Mouse (Mus musculus) lung, embryonic 14.5 days (tissue): ENCODE measurements around the gene Ankrd2. TPM values are rescaled to one million over a fixed set of nuclear protein-coding genes. Genes with fewer than 3 reads are reported as not detected.
A peak's percentile ranks its signal among the peaks of the same experiment; 100 is the strongest.

Experiments used
- ATAC-seq: fragments of 200-750 bp; cut with Nextera tagmentation; 2 replicates; pipeline ENCODE4 v1.8.0; 2017; ENCODE audit warnings: mild to moderate bottlenecking, moderate TSS enrichment, moderate library complexity; ENCODE audit not compliant: insufficient read depth
- DNase-seq: peaks from one replicate; pipeline ENCODE4 v3.0.0-alpha.2; 2015
- H3K27ac ChIP-seq: fragments of 300-500 bp; sonication (generic); 2 replicates; pipeline ENCODE4 v1.5.1; 2014; ENCODE audit warnings: low read depth, mild to moderate bottlenecking, moderate library complexity
- H3K27me3 ChIP-seq: fragments of 300-500 bp; sonication (generic); 2 replicates; pipeline ENCODE4 v1.6.1; 2014; ENCODE audit warnings: low read length, control low read depth; ENCODE audit not compliant: insufficient read depth
- H3K36me3 ChIP-seq: fragments of 300-500 bp; sonication (generic); 2 replicates; pipeline ENCODE4 v1.6.1; 2014; ENCODE audit warnings: control low read depth; ENCODE audit not compliant: insufficient read depth
- H3K4me1 ChIP-seq: fragments of 300-500 bp; sonication (generic); 2 replicates; pipeline ENCODE4 v1.6.1; 2014; ENCODE audit warnings: antibody characterized with exemption, control low read depth; ENCODE audit not compliant: insufficient read depth
- H3K4me2 ChIP-seq: fragments of 300-500 bp; sonication (generic); 2 replicates; pipeline ENCODE4 v1.6.1; 2014; ENCODE audit warnings: mild to moderate bottlenecking
- H3K4me3 ChIP-seq: fragments of 300-500 bp; sonication (generic); 2 replicates; pipeline ENCODE4 v1.5.1; 2014; ENCODE audit warnings: low read depth, low read length
- H3K9ac ChIP-seq: fragments of 300-500 bp; sonication (generic); 2 replicates; pipeline ENCODE4 v1.6.1; 2014
- H3K9me3 ChIP-seq: fragments of 300-500 bp; sonication (generic); 2 replicates; pipeline ENCODE4 v1.6.1; 2016; ENCODE audit warnings: low read depth, low read length, control low read depth
- CTCF ChIP-seq: IDR thresholded peaks from 2 replicates; pipeline ENCODE4 v1.5.1; 2016; ENCODE audit warnings: antibody characterized with exemption, low read depth
- WGBS: fragments of 180-500 bp; shearing (Covaris S2); extraction: QIAGEN DNeasy Blood & Tissue Kit; methylation state at CpG from one replicate; pipeline ENCODE4 v1.1.7; 2014; 5-methylcytosine and 5-hydroxymethylcytosine counted together
- polyA plus RNA-seq: library from polyadenylated mRNA; unstranded; fragments of >200 nt; fragmentation: Nextera tagmentation; extraction: Ambion mirVana; gene quantifications from 2 replicates; pipeline ENCODE4 v1.2.1, GENCODE M21; 2014

Ankrd2 gene
- polyA plus RNA-seq, 1 experiment from 2014 or later = 0.17 TPM

DNA sequence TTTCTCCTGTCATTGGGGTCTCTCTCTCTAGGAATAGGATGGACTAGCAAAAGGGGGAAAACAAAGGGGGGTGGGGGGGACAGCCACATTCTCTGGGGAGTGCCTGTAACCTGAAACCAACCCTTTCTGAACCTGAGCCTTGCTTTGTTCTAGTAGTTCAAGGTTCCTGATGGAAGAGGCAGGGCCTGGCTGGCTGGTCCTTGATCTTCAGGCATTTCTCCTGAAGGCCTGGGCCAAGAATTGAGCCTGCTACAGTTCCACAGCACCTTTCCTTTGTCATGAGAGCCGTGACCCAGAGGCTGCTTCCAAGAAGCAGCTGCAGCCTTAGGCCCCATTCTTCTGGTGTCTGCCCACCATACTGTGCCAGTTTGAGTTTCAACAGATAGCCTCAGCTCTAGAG lies 40.3 kb upstream of the Ankrd2 start:
- 64% methylated on average over 1 of the region's 1 CpGs for WGBS
- no peaks in the 10 kb centered on the region for H3K9me3 ChIP-seq
- H3K4me2 ChIP-seq = no peak overlapping the region
- H3K9ac ChIP-seq = no peak overlapping the region
- ATAC-seq (no peak), DNase-seq (no peak)
- no peak overlapping the region for H3K27ac ChIP-seq
- no peaks in the 10 kb centered on the region for H3K27me3 ChIP-seq
- TF ChIP-seq CTCF = no peak
- no peak overlapping the region for H3K4me3 ChIP-seq
- H3K36me3 ChIP-seq = no peaks in the 10 kb centered on the region
- peaks cover 4% of the 10 kb centered on the region; the same call in 1 of the 2 replicates for H3K4me1 ChIP-seq

DNA sequence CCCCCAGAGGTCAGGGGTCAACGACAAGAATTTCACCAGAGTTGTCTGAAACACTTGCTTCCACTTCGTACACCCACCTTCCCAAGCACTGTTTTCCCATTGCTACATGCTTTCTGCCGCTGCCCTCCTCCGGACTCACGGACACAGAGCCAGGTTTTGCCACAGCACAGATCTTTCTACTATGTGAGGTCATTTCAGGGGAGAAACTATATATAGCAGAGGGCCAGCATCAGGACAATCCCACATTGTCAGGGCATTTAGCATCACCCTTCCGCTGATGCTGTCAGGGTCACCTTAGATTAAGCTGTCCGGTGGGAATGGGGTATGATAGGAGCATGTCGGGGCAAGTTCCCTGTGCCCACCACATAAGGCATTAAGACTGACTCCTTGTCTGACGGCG lies 38.7 kb upstream of the Ankrd2 start:
- H3K9ac ChIP-seq = no peak overlapping the region
- no peaks in the 10 kb centered on the region for H3K9me3 ChIP-seq
- no peak for DNase-seq
- TF ChIP-seq CTCF = no peak
- H3K27ac ChIP-seq = no peak overlapping the region
- H3K36me3 ChIP-seq = no peaks in the 10 kb centered on the region
- H3K27me3 ChIP-seq = no peaks in the 10 kb centered on the region
- H3K4me3 ChIP-seq = no peak overlapping the region
- H3K4me1 ChIP-seq = peaks cover 12% of the 10 kb centered on the region; the same call in 1 of the 2 replicates
- no peak overlapping the region for H3K4me2 ChIP-seq
- ATAC-seq = no peak
- 68% methylated on average over 10 of the region's 10 CpGs for WGBS

DNA sequence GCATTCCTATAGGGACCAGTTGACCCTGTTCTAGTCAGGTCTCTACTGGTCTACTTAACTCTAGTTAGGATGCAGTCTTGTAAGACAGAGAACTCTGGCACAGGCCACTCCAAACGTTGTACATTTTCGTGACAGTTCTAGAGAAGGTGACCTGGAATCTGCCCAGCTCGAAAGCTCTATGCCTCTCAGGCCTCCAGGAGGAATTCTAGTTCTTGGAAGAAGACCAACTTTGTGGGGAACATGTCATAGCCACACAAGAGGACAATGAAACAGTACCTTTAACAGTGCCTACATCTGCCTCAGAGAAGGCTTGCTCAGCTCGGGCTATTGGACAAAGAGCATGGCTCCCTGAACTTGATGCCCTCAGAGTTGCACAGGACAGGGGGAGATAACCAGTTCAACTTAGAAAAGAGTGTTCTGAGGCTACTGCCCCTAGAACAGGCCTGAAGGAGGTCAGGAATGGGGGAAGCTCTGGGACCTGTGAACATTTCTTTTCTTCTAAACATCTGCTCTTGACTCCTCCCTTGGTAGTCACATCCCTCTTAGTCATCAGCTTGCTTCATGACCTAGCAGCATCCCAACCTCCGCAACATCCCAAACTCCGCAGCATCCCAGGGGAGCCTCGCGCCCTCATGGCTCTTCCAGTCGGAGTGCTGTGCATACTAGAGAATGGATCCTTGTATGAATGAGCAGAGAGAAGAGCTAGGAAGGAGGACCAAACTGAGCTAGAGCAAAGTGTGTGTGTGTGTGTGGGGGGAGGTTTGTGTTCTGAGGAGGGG lies 36.8 kb upstream of the Ankrd2 start:
- Histone ChIP-seq H3K9ac (no peak overlapping the region), H3K9me3 (no peaks in the 10 kb centered on the region), H3K27ac (no peak overlapping the region), H3K4me1 (peaks cover 12% of the 10 kb centered on the region; the same call in 1 of the 2 replicates), H3K27me3 (no peaks in the 10 kb centered on the region), H3K4me3 (no peak overlapping the region), H3K36me3 (no peaks in the 10 kb centered on the region), H3K4me2 (no peak overlapping the region)
- WGBS = 80% methylated on average over 9 of the region's 9 CpGs
- DNase-seq (no peak), ATAC-seq (no peak)
- no peak for TF ChIP-seq CTCF

DNA sequence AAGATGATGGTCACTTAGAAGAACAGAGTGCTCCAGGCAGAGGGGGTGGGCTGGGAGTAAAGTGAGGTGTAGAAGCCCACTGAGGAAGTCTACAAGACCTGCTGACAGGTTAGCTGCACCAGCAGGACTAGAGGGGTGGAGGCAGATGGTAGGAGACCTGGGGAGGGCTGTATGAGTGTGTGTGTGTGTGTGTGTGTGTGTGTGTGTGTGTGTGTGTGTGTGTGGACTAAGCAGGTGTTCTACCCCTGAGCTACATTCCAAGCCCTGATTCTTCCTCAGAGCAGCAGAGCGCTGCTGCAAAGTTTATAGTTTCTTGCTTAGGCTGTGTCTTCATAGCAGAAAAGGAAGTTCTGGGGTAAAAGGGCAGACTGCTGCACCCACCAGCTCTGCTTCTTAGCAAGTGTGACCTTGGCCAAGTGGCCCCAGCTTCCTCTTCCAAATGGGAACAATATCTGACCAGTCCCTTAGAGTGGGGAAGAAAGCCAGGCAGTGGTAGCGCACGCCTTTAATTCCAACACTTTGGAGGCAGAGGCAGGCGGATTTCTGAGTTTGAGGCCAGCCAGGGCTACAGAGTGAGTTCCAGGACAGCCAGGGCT lies 36.0 kb upstream of the Ankrd2 start:
- Histone ChIP-seq H3K4me2 (no peak overlapping the region), H3K36me3 (no peaks in the 10 kb centered on the region), H3K4me1 (peaks cover 12% of the 10 kb centered on the region; the same call in 1 of the 2 replicates), H3K9ac (no peak overlapping the region), H3K27me3 (no peaks in the 10 kb centered on the region), H3K4me3 (no peak overlapping the region), H3K27ac (peak overlapping the region; percentile 77; the same call in 1 of the 2 replicates), H3K9me3 (no peaks in the 10 kb centered on the region)
- DNase-seq = no peak
- ATAC-seq = no peak
- TF ChIP-seq CTCF = no peak
- 83% methylated on average over 4 of the region's 4 CpGs for WGBS

DNA sequence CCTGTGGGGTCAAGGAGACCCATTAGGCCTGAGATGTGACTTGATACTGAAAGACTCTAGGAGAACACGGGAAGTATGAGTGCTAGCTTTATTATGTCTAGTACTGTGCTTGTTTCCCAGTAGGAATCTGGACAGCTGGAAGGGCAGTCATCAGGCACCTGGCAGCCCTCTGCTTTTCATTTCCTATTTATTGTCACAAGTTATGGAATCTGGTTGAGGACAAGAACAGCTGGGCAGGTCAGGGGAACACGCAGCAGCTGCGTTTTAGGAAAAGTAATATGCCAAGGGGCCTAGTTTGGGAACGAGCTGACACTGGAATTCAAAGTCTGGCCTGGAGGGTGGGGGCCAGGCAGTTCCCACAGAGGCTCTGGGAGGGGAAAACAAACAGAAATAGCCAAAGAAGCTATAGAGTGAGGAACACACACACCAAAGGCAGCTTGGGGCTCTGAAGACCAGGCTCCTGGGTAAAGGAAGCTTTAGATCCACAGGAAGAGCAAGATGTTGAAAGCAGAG lies 35.3 kb upstream of the Ankrd2 start:
- no peaks in the 10 kb centered on the region for H3K27me3 ChIP-seq
- 23% methylated on average over 4 of the region's 4 CpGs for WGBS
- DNase-seq = peak; percentile 65
- H3K36me3 ChIP-seq = no peaks in the 10 kb centered on the region
- H3K9ac ChIP-seq = no peak overlapping the region
- peak overlapping the region; percentile 77 for H3K27ac ChIP-seq
- H3K9me3 ChIP-seq = no peaks in the 10 kb centered on the region
- TF ChIP-seq CTCF = no peak
- H3K4me1 ChIP-seq = peaks cover 12% of the 10 kb centered on the region; the same call in 1 of the 2 replicates
- no peak overlapping the region for H3K4me2 ChIP-seq
- no peak overlapping the region for H3K4me3 ChIP-seq
- ATAC-seq = peak; percentile 58; the same call in 1 of the 2 replicates

DNA sequence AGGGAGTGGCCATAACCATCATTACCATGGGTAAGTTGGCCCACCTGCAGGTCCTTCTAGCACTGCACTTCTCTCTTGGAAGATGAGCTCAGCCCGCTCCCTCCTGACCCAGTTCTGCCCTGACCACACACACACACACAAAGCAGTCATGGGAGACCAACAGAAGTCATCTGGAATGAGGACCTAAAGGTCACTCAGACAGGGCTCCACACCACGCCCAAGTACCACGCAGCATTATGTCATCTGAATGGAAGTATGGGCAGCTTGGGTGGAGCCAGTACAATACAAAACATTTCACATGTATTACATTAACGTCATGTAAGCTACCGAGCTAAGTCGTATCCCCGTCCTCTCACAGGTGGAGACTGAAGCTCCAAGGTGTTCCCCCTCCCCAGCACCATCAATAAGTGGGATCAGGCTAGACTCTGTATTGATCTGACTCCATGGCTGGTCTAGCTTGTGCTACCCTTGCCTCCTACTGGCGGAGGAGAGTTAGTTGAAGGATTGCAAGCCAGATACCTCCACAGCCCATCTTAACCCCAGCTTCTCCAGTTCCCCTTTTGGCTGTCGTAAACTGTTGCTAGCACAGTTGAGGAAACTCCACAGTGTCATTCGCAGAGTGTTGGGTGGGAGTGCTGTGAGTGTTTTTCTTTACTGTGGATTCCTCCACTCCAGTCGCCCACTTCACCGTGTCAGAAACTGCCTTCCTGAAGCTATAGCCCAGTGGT lies 34.4 kb upstream of the Ankrd2 start:
- no peaks in the 10 kb centered on the region for H3K27me3 ChIP-seq
- ATAC-seq = no peak
- H3K4me3 ChIP-seq = no peak overlapping the region
- H3K4me2 ChIP-seq = no peak overlapping the region
- no peaks in the 10 kb centered on the region for H3K36me3 ChIP-seq
- WGBS = 90% methylated on average over 12 of the region's 12 CpGs
- H3K27ac ChIP-seq = peak overlapping the region; percentile 77; the same call in 1 of the 2 replicates
- no peaks in the 10 kb centered on the region for H3K9me3 ChIP-seq
- 0 out of 2 replicates have a peak, but pooled peaks have one; percentile 4 for TF ChIP-seq CTCF
- peaks cover 12% of the 10 kb centered on the region; the same call in 1 of the 2 replicates for H3K4me1 ChIP-seq
- H3K9ac ChIP-seq = no peak overlapping the region
- DNase-seq = no peak

DNA sequence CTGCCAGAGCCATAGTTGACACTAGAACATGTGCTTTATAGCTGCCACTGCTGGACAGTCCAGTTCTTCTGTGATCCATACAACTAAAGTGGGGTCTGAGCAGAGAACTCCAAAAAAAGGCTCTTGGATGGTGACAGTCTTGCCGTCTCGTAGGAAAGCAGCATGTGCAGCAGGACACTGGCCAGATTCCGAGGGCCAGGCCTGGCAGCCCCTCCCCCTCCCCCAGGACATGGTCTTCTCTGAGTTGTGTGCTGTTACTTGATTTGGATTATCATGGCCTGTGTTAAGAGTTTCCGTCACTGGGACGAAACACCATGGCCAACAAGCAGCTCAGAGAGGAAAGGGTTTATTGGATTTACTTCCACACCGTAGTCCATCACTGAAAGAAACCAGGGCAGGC lies 31.5 kb upstream of the Ankrd2 start:
- ATAC-seq (no peak), DNase-seq (no peak)
- H3K9ac ChIP-seq = no peak overlapping the region
- H3K4me3 ChIP-seq = no peak overlapping the region
- H3K36me3 ChIP-seq = no peaks in the 10 kb centered on the region
- H3K9me3 ChIP-seq = no peaks in the 10 kb centered on the region
- no peak for TF ChIP-seq CTCF
- no peak overlapping the region for H3K4me2 ChIP-seq
- no peak overlapping the region for H3K27ac ChIP-seq
- 60% methylated on average over 6 of the region's 6 CpGs for WGBS
- H3K4me1 ChIP-seq = peaks cover 12% of the 10 kb centered on the region; the same call in 1 of the 2 replicates
- H3K27me3 ChIP-seq = no peaks in the 10 kb centered on the region
